Mouse (Mus musculus) cerebellum, postnatal 10 days (tissue): Measurements from ENCODE around the gene Chpf2.
A peak's percentile ranks its signal among the peaks of the same experiment; 100 is the strongest.

Experiments
- DNase-seq, 2 experiments: peaks; one replicate each; pipeline ENCODE4 v3.0.0; 2021; ENCODE audit warnings: mixed read lengths in 2 of 2

The Chpf2 gene

GRCm38 (mm10) chr5:24591796-24592470 lies 5.4 kb downstream of the Chpf2 start:
- peak; percentile 34 to 41 for DNase-seq

GRCm38 (mm10) chr5:24592471-24593160 lies 6.1 kb downstream of the Chpf2 start:
- DNase-seq: peak in 1 of 2 experiments; percentile 24

DNA sequence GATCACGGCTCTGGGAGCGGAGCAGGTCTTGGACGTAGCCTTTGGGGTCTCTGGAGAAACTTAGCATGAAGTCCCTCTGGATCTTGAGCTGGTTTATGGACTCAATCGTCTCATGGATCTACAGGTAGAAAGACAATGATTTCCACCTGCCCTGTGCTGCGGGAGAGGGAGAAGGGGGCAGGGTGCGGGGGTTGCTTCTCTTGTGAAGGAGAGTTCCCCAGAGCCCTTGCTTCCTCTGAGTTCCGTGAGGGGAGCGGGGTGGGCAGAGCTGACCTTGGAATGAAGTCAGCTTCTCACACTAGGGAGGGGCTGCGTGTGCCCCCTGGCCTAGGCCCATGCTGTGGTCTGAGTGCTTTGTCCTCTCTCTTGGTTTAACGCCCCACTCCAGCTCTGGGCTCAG lies 6.7 kb downstream of the Chpf2 start:
- peak in 1 of 2 experiments; percentile 17 for DNase-seq

GRCm38 (mm10) chr5:24593928-24594327 lies 7.4 kb downstream of the Chpf2 start:
- DNase-seq: peak in 1 of 2 experiments; percentile 48

DNA sequence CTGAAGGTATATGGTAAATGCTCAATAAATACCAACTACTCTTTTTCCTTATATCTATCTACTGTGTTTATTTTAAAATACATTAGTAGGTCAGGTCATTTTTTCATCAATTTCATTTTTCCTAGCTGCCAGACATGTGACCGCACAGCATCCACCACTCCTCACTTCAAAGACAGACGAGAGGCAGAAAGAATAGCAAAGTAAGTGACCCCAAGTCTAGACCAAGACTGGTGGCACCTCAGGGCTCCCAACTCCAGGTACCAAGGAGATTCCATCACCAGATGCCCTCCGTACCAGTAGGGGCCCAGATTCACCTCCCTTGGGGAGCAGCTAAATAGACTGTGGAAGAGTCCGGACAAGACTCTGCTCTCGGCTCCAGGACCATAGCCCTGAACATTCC lies 7.8 kb downstream of the Chpf2 start:
- DNase-seq: no peak

DNA sequence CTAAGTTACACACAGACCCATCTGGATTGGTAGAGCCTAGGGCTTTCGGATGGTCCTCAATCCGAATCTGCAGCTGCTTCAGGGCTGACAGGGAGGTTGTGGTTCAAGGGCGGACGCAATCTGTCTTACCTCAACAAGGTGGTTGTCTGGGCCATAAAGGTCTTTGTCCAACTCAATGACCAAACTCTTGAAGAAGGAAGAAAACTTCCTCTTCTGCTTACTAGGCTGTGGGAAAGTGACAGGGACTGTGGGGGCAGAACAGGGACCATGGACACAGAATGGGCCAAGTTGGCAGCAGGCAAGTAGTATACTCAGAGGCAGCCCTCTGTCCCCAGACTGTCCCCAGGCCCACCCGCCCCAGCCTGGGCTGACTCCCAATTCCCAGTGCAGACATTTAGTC lies 8.7 kb downstream of the Chpf2 start:
- no peak for DNase-seq

GRCm38 (mm10) chr5:24595786-24596380 lies 9.3 kb downstream of the Chpf2 start:
- DNase-seq: peak in 1 of 2 experiments; percentile 37

DNA sequence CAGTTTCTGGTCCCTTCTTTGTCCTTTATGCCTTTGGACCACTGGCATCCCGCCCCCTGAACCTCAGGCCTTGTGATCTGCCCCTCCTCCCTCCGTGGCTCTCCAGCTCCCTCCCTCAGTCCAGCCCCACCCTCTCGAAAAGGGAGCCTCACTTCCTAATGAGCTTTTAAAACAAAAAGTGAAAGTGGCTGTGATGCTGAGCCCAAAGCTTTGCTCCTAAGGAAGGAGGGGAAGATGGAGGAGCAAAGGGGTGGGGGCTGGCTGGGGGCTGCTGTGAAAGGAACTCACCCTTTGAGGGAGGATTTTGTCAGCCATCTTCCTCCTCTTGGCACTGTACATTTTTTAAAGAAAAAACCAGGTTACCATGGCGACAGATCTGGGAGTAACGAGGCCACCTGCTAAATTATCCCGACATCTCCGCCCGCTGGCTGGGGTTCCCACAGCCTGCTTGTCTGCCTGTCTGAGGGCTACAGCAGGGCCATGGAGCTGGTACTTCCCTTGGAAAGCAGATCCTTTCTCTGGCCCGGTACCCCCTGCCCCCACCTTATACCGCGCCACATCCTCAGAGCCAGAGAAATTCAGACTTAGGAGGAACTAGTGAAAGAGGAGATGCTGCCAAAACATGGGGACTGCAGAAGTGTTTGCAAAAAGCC lies 10.1 kb downstream of the Chpf2 start:
- peak; percentile 75 to 77 for DNase-seq

- peak; percentile 89 to 93 for DNase-seq
Measured at GRCm38 (mm10) chr5:24597221-24597728, 10.7 kb downstream of the Chpf2 start.

- peak; percentile 82 to 89 for DNase-seq
Measured at GRCm38 (mm10) chr5:24597901-24598569, 11.5 kb downstream of the Chpf2 start.

- DNase-seq: peak; percentile 82
Measured at GRCm38 (mm10) chr5:24598570-24599006, 12.0 kb downstream of the Chpf2 start.

DNA sequence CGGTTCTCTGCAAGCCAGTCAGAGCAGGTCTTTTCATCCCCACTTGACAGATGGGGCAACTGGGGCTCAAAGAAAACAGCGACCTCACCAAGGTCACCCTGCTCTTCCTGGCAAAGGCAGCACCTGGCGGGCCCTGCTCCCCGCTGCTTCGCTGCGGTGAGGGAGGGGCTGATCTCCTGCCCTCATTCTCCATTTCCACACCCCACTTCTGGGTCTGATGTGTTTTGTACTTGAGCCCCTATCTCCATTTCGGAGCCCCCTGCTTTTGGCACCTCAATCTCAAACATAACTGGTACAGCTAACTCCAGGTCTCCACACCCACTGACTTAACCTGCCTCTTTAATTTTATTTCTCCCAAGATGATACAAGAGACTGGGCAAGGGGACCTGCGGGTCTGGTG lies 12.6 kb downstream of the Chpf2 start:
- DNase-seq: peak; percentile 49 to 58

DNA sequence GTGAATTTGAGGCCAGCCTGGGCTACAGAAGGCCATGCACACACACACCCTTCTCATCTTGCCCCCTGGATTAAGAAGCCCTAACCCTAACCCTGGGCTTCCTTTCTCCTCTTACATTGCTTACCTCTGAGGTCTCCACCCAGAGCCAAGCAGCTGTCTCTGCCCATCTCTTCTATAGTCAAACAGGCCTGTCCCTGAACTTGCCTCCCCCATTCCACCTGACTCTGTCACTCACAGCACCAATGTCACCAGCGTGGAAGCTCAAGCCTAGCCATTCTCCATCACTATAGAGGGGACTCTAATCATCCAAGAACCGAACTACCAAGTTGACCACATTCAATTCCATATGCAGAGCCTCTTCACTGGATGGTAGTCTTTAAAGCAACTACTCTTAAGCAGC lies 13.7 kb downstream of the Chpf2 start:
- DNase-seq: peak; percentile 14 to 29

GRCm38 (mm10) chr5:24601071-24601835 lies 14.7 kb downstream of the Chpf2 start:
- peak; percentile 69 for DNase-seq

GRCm38 (mm10) chr5:24601911-24602750 lies 15.6 kb downstream of the Chpf2 start:
- DNase-seq: peak; percentile 84 to 88

GRCm38 (mm10) chr5:24602751-24603343 lies 16.3 kb downstream of the Chpf2 start:
- DNase-seq: peak; percentile 80 to 87

DNA sequence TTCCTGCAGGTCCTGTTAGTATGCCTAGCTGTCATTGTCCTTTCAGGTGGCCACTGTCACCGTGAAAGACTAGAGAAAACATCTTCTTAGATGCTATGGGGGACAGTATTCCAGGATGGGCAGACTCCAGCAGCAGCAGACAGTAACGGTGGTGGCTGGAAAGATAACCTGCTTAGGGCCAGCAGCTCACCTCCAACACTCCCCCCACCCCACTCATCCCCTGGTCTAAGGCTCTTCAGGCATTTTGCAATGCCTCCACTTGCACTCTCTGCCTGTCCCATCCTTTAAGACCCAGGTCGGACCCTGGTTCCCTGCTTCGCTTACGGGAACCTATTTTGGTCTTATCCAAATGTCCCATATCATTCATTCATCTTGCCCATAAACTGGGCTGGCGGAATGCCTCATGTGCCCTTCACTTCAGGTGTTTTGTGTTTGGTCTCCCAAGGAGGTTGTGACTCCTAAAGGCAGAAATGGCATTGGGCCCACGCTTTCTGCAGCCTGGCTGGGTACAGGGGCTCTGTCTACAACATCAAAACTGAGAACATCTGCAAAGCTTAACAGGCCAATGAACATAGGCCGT lies 17.0 kb downstream of the Chpf2 start:
- DNase-seq: peak; percentile 48 to 55

- peak in 1 of 2 experiments; percentile 28 for DNase-seq
Measured at GRCm38 (mm10) chr5:24604080-24604655, 17.6 kb downstream of the Chpf2 start.

DNA sequence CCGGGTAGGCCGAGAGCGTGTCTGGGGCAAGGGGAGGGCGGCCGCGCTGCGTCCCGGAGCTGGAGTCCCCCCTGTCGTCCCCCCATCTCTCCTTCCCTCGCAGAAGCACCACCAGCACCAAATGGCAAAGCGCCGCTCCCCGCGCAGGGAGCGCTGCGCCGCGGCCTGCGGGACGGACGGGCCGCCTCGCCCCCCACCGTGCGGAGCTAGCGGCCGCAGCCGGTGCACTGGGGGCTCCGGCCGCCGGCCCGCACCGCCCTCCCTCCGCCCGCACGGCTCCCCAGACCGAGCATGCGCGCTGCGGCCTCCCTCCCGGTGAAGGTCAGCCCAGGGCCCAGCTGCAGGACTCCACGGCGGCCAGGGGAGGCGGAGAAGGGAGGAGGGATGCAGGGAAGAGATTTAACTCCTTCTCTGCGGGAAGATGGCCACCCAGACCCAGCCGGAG lies 18.1 kb downstream of the Chpf2 start:
- peak; percentile 90 to 95 for DNase-seq
